Mouse (Mus musculus) gastrocnemius, adult 18-20 months (tissue): ENCODE data around the gene Clec4f. TPM values are rescaled to one million over a fixed set of nuclear protein-coding genes. Genes with fewer than 3 reads are reported as not detected.
A peak's percentile ranks its signal among the peaks of the same experiment; 100 is the strongest.
"Not testable (repeated sequence)": the region's sequence is repeated elsewhere in the genome, so short reads cannot be mapped to it uniquely, and the experiment has no call there.

ENCODE experiments used
- DNase-seq: peaks from one replicate; pipeline ENCODE4 v3.0.0; 2021; ENCODE audit warnings: low spot score
- long read RNA-seq, 2 experiments: library from polyadenylated mRNA; stranded (forward); transcript quantifications; one replicate each; pipeline ENCODE4 v2.0.0; 2021
- total RNA-seq, 2 experiments: library from RNA; stranded (reverse); gene quantifications; 2 replicates each; pipeline ENCODE4 v1.2.3; 2021

Clec4f gene
- total RNA-seq = not detected
- long read RNA-seq, experiment 1 = 0 reads
- long read RNA-seq, experiment 2 = 0 reads

DNA sequence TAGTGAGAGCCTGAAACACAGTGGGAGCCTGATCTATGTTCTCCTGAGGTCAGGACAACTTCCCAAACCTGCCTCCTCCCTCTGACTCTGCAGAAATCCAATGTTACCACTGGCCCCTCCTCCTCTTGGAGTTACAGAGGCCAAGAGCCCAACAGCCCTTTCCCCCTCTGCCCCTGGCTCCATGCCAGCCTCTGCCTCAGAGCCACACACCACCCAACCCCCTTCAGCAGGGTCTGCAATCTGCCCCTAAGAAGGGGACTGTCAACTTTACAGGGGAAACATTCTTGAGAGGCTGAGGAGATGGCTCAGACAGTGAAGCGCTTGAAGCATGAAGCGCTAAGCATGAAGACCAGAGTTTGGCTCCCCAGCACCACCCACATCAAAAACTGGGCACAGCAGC is at the start of gene Clec4f:
Gene Clec4f, minus strand, starts transcription at position 101 of the 400 bp plus-strand sequence.
- no peak for DNase-seq

GRCm38 (mm10) chr6:83704701-83705100 is 48.7 kb upstream of the Clec4f start:
- DNase-seq = no peak

GRCm38 (mm10) chr6:83704294-83704693 is 48.3 kb upstream of the Clec4f start:
- DNase-seq = no peak

GRCm38 (mm10) chr6:83703722-83704078 is 47.7 kb upstream of the Clec4f start:
- no peak for DNase-seq

DNA sequence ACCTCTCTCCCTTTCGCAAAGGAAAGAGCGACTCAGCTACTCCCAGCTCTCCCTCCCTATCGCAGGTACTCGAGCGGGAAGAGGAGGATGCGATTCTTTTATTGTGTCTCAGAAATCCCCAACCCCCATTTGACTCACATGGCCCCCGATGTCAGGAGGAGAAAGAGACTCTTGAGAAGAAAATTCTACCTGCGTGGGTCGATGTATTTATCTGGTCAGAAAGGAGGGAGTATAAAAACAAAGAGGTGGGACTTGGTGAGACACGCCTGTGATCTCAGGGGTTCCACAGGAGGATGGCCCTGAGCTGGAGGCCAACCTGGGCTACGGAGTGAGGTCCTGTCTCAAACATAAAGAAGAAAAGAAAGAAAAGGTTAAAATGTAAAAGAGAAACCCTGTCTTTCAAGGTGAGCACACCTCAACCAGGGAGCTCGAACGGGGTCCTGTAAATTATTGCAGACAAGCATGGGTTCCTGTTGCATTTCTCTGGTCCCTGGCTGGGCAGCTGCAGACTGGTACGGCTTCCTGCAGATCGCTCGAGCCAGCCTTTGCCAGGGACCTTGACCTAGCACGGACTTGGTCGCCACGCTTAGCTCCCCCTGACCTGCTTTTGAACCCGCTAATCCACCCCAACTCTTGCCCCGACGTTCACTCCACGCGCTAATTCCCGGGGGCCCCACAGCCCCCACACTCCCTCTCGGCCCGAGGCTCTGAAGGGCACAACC is 47.2 kb upstream of the Clec4f start:
- DNase-seq = no peak

DNA sequence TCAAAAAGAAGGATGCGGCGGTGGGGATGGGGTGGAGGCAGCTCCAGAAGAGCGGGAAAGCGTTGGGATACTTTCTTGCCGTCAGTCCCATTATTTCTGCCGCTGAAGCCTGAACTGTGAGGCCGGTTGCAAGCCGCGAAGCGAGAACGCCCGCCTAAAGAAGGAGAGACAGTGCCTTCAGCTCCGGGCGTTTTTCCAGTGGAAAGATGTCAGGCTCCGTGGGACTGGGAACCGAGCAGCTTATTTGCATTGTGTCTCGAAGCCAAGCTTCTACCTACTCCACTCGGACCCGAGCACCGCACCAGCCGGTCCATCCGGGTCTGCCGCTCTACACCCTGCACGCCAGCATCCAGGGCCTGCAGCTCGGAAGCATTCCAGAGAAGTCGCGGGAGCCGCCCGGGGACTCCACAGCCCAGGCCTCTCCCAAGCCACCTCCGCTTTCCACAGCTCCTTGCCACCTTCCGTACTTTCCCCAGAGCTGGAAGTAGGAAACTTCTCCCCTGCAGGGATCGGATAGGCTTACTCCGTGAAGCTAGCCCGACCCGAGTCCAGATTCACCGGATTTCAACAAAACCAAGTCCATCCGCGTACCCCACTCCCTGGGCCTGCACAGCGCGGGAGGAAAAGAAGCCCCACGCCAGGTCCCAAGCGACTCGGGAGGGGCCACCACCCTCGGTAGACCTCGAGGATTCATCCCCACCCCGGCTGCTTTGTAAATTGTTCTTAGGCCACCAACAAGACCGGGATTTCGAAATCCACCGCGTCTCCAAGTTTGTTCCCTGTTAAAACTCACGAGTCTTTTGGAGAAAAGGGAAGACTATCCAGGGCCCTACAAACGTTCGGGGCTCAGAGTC is 46.4 kb upstream of the Clec4f start:
- no peak for DNase-seq

DNA sequence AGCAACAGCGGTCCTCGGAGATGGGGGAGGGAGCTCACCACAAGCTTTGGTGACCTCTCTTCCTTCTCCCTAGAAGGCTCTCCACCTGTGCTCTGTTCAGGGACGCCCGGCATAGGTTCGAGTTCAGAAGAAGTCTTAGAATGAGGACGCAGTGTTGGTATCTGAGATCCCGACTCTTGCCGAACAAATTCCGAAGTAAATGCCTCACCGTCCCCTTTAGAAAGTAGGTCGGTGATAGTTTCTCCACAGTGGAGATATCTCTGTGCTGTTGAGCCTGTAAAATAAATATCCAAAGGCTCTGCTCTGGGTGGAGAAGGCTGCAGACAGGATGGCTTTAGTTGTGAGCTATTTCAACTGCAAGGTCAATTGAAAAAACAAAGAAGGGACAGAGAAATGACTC is 45.0 kb upstream of the Clec4f start:
- no peak for DNase-seq

DNA sequence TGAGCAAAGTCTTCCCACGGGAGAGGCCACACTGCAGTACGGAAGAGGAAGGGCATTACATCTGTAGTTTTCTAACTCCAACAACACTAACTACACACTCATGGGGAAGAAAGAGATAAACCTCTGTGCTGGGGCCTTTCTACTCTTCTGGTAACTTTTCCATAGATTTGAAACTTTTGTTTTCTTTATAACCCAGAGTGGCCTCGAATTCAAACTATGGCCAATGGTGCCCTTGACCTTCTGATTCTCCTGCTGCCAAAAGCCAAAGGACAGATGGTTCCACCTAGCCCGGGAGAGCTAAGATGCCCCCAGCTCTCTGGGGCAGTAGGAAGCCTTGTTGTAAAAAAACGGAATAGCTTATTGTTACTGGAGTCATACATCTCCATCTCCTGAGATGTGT is 44.0 kb upstream of the Clec4f start:
- DNase-seq = no peak

- DNase-seq = no peak
These were observed 41.9 kb upstream of the Clec4f start for GRCm38 (mm10) chr6:83697932-83698331.

DNA sequence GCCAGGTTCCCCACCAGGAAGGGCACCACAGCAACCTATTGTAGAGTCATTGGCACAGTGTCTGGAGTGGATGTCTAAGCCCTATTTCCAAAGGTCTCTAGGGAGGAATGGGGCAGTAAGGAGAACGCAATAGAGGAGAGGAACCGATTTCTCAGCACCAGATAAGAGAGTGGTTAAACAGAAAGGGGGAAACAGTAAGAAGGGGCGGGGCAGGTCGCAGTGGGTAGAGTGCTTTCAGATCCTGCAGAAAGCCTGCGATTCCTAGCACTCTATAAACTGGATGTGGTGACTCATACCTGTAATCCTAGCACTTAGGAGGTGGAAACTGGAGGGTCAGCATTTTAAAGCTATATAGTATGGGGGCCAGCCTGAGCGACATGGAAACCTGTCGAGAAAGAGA is 40.7 kb upstream of the Clec4f start:
- no peak for DNase-seq

GRCm38 (mm10) chr6:83695731-83696130 is 39.7 kb upstream of the Clec4f start:
- no peak for DNase-seq

GRCm38 (mm10) chr6:83693835-83694234 is 37.8 kb upstream of the Clec4f start:
- DNase-seq = peak; percentile 68

- no peak for DNase-seq
These were observed 37.0 kb upstream of the Clec4f start for GRCm38 (mm10) chr6:83692962-83693361.

- no peak for DNase-seq
These were observed 34.9 kb upstream of the Clec4f start for GRCm38 (mm10) chr6:83690936-83691335.

- peak; percentile 41 for DNase-seq
These were observed 34.3 kb upstream of the Clec4f start for GRCm38 (mm10) chr6:83690277-83690676.

DNA sequence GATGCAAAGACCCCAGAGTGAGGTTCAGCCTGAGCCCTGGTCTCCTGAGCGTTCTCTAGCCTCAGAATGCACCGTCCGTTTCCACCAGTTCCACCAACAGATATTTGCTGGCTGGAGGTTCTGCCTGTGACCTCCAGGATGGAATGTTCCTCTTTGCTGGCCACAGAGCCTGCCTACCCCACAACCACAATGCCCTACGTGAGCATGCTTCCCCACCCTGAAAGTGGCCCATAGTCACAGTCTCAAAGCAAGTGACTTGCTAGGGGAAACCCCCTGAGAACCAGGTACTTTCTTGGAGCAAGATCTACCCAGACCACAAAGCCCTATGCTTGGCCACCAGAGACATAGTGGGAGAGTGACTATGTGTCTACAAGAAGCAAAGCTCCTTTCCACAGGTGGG is 33.4 kb upstream of the Clec4f start:
- DNase-seq = no peak

- DNase-seq = no peak
These were observed 21.8 kb upstream of the Clec4f start, which contains the start of gene Cd207 for GRCm38 (mm10) chr6:83677757-83678156. Gene Cd207, minus strand, starts transcription at chr6:83677857.

- DNase-seq = peak; percentile 32
These were observed 17.4 kb upstream of the Clec4f start for GRCm38 (mm10) chr6:83673395-83673794.

DNA sequence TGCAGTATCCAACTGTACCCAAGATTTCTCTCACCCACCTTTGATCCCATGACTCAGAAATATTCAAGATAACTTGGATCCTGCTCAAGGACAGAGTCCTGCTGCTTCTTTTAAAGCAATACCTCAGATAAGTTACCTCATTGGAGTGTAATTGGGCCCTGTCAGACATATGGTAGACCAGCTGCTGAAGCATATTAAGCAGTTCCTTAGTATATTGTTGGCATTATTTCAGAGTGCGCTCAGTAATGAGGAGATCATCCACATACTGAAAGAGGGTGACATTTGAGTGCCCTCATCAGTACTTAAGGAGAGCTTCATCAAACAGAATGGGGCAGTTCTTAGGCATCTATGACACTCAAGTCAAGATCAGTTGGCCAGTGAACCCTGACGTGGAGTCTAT is 9.0 kb upstream of the Clec4f start:
- no peak for DNase-seq

DNA sequence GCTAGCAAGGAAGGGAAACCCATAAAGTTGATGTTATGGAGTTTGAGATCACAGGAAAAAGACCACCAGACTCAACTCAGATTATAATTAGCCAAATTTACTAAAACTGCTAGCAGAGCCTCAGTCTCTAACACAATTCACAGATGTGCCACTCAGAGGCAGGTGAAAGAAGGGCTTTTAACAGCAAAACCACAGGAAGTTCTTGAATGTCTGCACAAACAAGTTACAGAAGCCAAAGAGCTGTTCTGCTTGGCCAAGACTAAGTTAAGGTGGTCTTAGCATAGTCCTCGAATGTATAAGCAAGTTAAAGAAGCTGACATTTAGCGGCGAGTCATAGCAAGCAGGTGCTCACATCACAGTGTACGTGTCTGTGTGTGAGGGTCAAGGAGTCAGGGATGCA is 4.8 kb upstream of the Clec4f start:
- DNase-seq = no peak

DNA sequence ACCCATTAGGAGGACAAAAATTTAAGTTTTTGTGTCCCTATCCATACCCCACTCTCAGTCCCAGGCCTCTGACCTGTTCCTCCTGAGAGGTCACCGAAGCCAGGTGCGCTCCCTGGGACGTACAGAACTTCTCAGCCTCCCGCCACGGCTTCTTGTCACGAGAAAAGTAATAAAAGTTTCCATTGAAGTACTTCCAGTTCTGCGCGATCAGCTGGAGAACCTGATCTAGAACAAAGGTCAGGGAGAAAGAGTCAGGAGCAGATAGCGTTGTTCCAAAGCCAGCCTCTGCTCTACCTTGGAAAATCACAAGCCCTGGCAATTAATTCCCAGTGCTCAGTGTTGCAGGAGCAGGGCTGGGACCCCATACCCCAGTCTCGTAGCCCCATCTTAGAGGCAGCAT is 9.3 kb downstream of the Clec4f start:
- no peak for DNase-seq

- no peak for DNase-seq
These were observed 20.7 kb downstream of the Clec4f start for GRCm38 (mm10) chr6:83635329-83635728.

GRCm38 (mm10) chr6:83634631-83635030 is 21.4 kb downstream of the Clec4f start:
- DNase-seq = not testable (repeated sequence)
